Mouse (Mus musculus) layer of hippocampus, adult 18-20 months (tissue): ENCODE results near the gene Timp2. TPM values are rescaled to one million over a fixed set of nuclear protein-coding genes. Genes with fewer than 3 reads are reported as not detected.

Experiments used
- DNase-seq, 2 experiments: peaks; one replicate each; pipeline ENCODE4 v3.0.0; 2022; ENCODE audit warnings: low spot score in 2 of 2
- total RNA-seq, 2 experiments: library from RNA; stranded (reverse); gene quantifications; 2 replicates each; pipeline ENCODE4 v1.2.3; 2021

Gene Timp2
- total RNA-seq, 2 experiments from 2014 or later, result 201 to 256 TPM

GRCm38 (mm10) chr11:118371876-118372275 is 16.3 kb upstream of the Timp2 start:
- no peak for DNase-seq

GRCm38 (mm10) chr11:118369657-118370056 is 14.1 kb upstream of the Timp2 start:
- DNase-seq, result no peak

GRCm38 (mm10) chr11:118369251-118369650 is 13.7 kb upstream of the Timp2 start:
- DNase-seq, result no peak

GRCm38 (mm10) chr11:118368330-118368729 is 12.8 kb upstream of the Timp2 start:
- no peak for DNase-seq

- no peak for DNase-seq
Measured at GRCm38 (mm10) chr11:118366559-118366958, 11.0 kb upstream of the Timp2 start.

GRCm38 (mm10) chr11:118366108-118366507 is 10.6 kb upstream of the Timp2 start:
- DNase-seq, result no peak

- DNase-seq, result no peak
Measured at GRCm38 (mm10) chr11:118365171-118365570, 9.6 kb upstream of the Timp2 start.

- DNase-seq, result no peak
Measured at GRCm38 (mm10) chr11:118364021-118364420, 8.5 kb upstream of the Timp2 start.

GRCm38 (mm10) chr11:118362971-118363518 is 7.5 kb upstream of the Timp2 start:
- no peak for DNase-seq

- no peak for DNase-seq
Measured at GRCm38 (mm10) chr11:118362501-118362900, 7.0 kb upstream of the Timp2 start.

- DNase-seq, result no peak
Measured at GRCm38 (mm10) chr11:118360907-118361341, 5.4 kb upstream of the Timp2 start.

- no peak for DNase-seq
Measured at GRCm38 (mm10) chr11:118360491-118360890, 5.0 kb upstream of the Timp2 start.

- peak; percentile 74 to 87 for DNase-seq
Measured at GRCm38 (mm10) chr11:118355205-118355604, 335 bp downstream of the Timp2 start.

- no peak for DNase-seq
Measured at GRCm38 (mm10) chr11:118354636-118355191, 826 bp downstream of the Timp2 start.

GRCm38 (mm10) chr11:118349494-118349893 is 6.0 kb downstream of the Timp2 start:
- no peak for DNase-seq

- DNase-seq, result no peak
Measured at GRCm38 (mm10) chr11:118348877-118349276, 6.7 kb downstream of the Timp2 start.

GRCm38 (mm10) chr11:118348419-118348818 is 7.1 kb downstream of the Timp2 start:
- DNase-seq, result no peak

- DNase-seq, result no peak
Measured at GRCm38 (mm10) chr11:118347911-118348310, 7.6 kb downstream of the Timp2 start.

- no peak for DNase-seq
Measured at GRCm38 (mm10) chr11:118347391-118347790, 8.1 kb downstream of the Timp2 start.

GRCm38 (mm10) chr11:118346395-118347096 is 9.0 kb downstream of the Timp2 start:
- no peak for DNase-seq

- no peak for DNase-seq
Measured at GRCm38 (mm10) chr11:118345693-118346092, 9.8 kb downstream of the Timp2 start.

GRCm38 (mm10) chr11:118343629-118344028 is 11.9 kb downstream of the Timp2 start:
- DNase-seq, result no peak
